Mouse (Mus musculus): ENCODE measurements at regions not wholly inside any gene's neighbourhood (a gene's known extent, or its start where the extent isn't known, plus 50 kb on each side); places are given as distances from the start of the nearest gene placed in this dataset.

- 74% methylated on average over 2 of the region's 2 CpGs for WGBS
- Histone ChIP-seq H3K4me3 (replicated peaks; ENCODE audit: control insufficient read depth, low read depth, low read length) (no peak overlapping the region), H3K27ac (ENCODE audit: control insufficient read depth, insufficient read depth, low read depth, low read length, poor library complexity) (no peak overlapping the region), H3K4me1 (ENCODE audit: control insufficient read depth, insufficient read depth, low read length) (no peaks in the 10 kb centered on the region)
- TF ChIP-seq CTCF (IDR thresholded peaks at IDR 0.05; ENCODE audit: control insufficient read depth, insufficient read depth, low read length) (no peak), POLR2A (IDR thresholded peaks at IDR 0.05; ENCODE audit: borderline replicate concordance, control insufficient read depth, low read depth, low read length) (no peak)
These were observed 525.7 kb upstream of the A1bg start for GRCm38 (mm10) chr15:61448482-61448881.

GRCm38 (mm10) chr15:61446053-61446840 is 523.4 kb upstream of the A1bg start:
- Histone ChIP-seq H3K4me3 (replicated peaks; ENCODE audit: control insufficient read depth, low read depth, low read length) (no peak overlapping the region), H3K4me1 (ENCODE audit: control insufficient read depth, insufficient read depth, low read length) (peaks cover 1% of the 10 kb centered on the region; the same call in 1 of the 2 replicates), H3K27ac (ENCODE audit: control insufficient read depth, insufficient read depth, low read depth, low read length, poor library complexity) (no peak overlapping the region)
- WGBS: 82% methylated on average over 4 of the region's 4 CpGs
- TF ChIP-seq POLR2A (IDR thresholded peaks at IDR 0.05; ENCODE audit: borderline replicate concordance, control insufficient read depth, low read depth, low read length) (no peak), CTCF (IDR thresholded peaks at IDR 0.05; ENCODE audit: control insufficient read depth, insufficient read depth, low read length) (no peak)

GRCm38 (mm10) chr15:61441734-61442398 is 519.1 kb upstream of the A1bg start:
- H3K27ac ChIP-seq (ENCODE audit: control insufficient read depth, insufficient read depth, low read depth, low read length, poor library complexity): no peak overlapping the region
- 61% methylated on average over 4 of the region's 4 CpGs for WGBS
- H3K4me3 ChIP-seq (replicated peaks; ENCODE audit: control insufficient read depth, low read depth, low read length): no peak overlapping the region
- TF ChIP-seq CTCF (IDR thresholded peaks at IDR 0.05; ENCODE audit: control insufficient read depth, insufficient read depth, low read length): no peak
- TF ChIP-seq POLR2A (IDR thresholded peaks at IDR 0.05; ENCODE audit: borderline replicate concordance, control insufficient read depth, low read depth, low read length): no peak
- H3K4me1 ChIP-seq (ENCODE audit: control insufficient read depth, insufficient read depth, low read length): peaks cover 1% of the 10 kb centered on the region; the same call in 1 of the 2 replicates

- H3K27ac ChIP-seq (ENCODE audit: control insufficient read depth, insufficient read depth, low read depth, low read length, poor library complexity): no peak overlapping the region
These were observed 518.2 kb upstream of the A1bg start for GRCm38 (mm10) chr15:61441012-61441411.

GRCm38 (mm10) chr15:61440284-61440683 is 517.5 kb upstream of the A1bg start:
- TF ChIP-seq POLR2A (IDR thresholded peaks at IDR 0.05; ENCODE audit: borderline replicate concordance, control insufficient read depth, low read depth, low read length) (no peak), CTCF (IDR thresholded peaks at IDR 0.05; ENCODE audit: control insufficient read depth, insufficient read depth, low read length) (no peak)
- 78% methylated on average over 2 of the region's 2 CpGs for WGBS
- Histone ChIP-seq H3K4me3 (replicated peaks; ENCODE audit: control insufficient read depth, low read depth, low read length) (no peak overlapping the region), H3K4me1 (ENCODE audit: control insufficient read depth, insufficient read depth, low read length) (peaks cover 1% of the 10 kb centered on the region; the same call in 1 of the 2 replicates), H3K27ac (ENCODE audit: control insufficient read depth, insufficient read depth, low read depth, low read length, poor library complexity) (no peak overlapping the region)

More at GRCm38 (mm10) chr15:61441012-61441411, 518.2 kb upstream of the A1bg start:
- H3K4me1 ChIP-seq (ENCODE audit: control insufficient read depth, insufficient read depth, low read length): peaks cover 1% of the 10 kb centered on the region; the same call in 1 of the 2 replicates
- no peak overlapping the region for H3K4me3 ChIP-seq (replicated peaks; ENCODE audit: control insufficient read depth, low read depth, low read length)
- TF ChIP-seq POLR2A (IDR thresholded peaks at IDR 0.05; ENCODE audit: borderline replicate concordance, control insufficient read depth, low read depth, low read length): no peak
- no peak for TF ChIP-seq CTCF (IDR thresholded peaks at IDR 0.05; ENCODE audit: control insufficient read depth, insufficient read depth, low read length)
- 66% methylated on average over 2 of the region's 2 CpGs for WGBS

- TF ChIP-seq CTCF (IDR thresholded peaks at IDR 0.05; ENCODE audit: control insufficient read depth, insufficient read depth, low read length): no peak
- no peak for TF ChIP-seq POLR2A (IDR thresholded peaks at IDR 0.05; ENCODE audit: borderline replicate concordance, control insufficient read depth, low read depth, low read length)
- H3K4me1 ChIP-seq (ENCODE audit: control insufficient read depth, insufficient read depth, low read length): peaks cover 1% of the 10 kb centered on the region; the same call in 1 of the 2 replicates
- no peak overlapping the region for H3K27ac ChIP-seq (ENCODE audit: control insufficient read depth, insufficient read depth, low read depth, low read length, poor library complexity)
- H3K4me3 ChIP-seq (replicated peaks; ENCODE audit: control insufficient read depth, low read depth, low read length): no peak overlapping the region
- 92% methylated on average over 2 of the region's 2 CpGs for WGBS
These were observed 516.9 kb upstream of the A1bg start for GRCm38 (mm10) chr15:61439623-61440170.

- H3K4me3 ChIP-seq (replicated peaks; ENCODE audit: control insufficient read depth, low read depth, low read length): no peak overlapping the region
- TF ChIP-seq CTCF (IDR thresholded peaks at IDR 0.05; ENCODE audit: control insufficient read depth, insufficient read depth, low read length) (no peak), POLR2A (IDR thresholded peaks at IDR 0.05; ENCODE audit: borderline replicate concordance, control insufficient read depth, low read depth, low read length) (no peak)
- H3K4me1 ChIP-seq (ENCODE audit: control insufficient read depth, insufficient read depth, low read length): no peaks in the 10 kb centered on the region
- 49% methylated on average over 2 of the region's 2 CpGs for WGBS
- no peak overlapping the region for H3K27ac ChIP-seq (ENCODE audit: control insufficient read depth, insufficient read depth, low read depth, low read length, poor library complexity)
These were observed 506.1 kb upstream of the A1bg start for GRCm38 (mm10) chr15:61428818-61429415.

- no peaks in the 10 kb centered on the region for H3K4me1 ChIP-seq (ENCODE audit: control insufficient read depth, insufficient read depth, low read length)
These were observed 500.2 kb upstream of the A1bg start for GRCm38 (mm10) chr15:61422989-61423388.

More at GRCm38 (mm10) chr15:61422989-61423388, 500.2 kb upstream of the A1bg start:
- Histone ChIP-seq H3K27ac (ENCODE audit: control insufficient read depth, insufficient read depth, low read depth, low read length, poor library complexity) (no peak overlapping the region), H3K4me3 (replicated peaks; ENCODE audit: control insufficient read depth, low read depth, low read length) (no peak overlapping the region)
- TF ChIP-seq CTCF (IDR thresholded peaks at IDR 0.05; ENCODE audit: control insufficient read depth, insufficient read depth, low read length) (no peak), POLR2A (IDR thresholded peaks at IDR 0.05; ENCODE audit: borderline replicate concordance, control insufficient read depth, low read depth, low read length) (no peak)
- WGBS: 68% methylated on average over 5 of the region's 5 CpGs
